8 mouse cellular contexts compared by ENCODE assay signal in genomic region chr4:139336822-139337483, GRCm38 (mm10). TPM values are rescaled to one million over a fixed set of nuclear protein-coding genes. Genes with fewer than 3 reads are reported as not detected.
DNase-seq lines count a peak whose midpoint lies in the region; ATAC-seq and TF ChIP-seq lines count a peak whose summit lies in the region.

No protein-coding gene starts in this region.

- peak; percentile 82 for ATAC-seq in intestine, embryonic 16.5 days
- ATAC-seq in limb, embryonic 14.5 days (ENCODE audit: low FRiP score, low read depth), result no peak
- no peak for ATAC-seq in midbrain, postnatal 0 days (ENCODE audit: low FRiP score)

- peak overlapping the region; percentile 55 for H3K4me2 ChIP-seq in intestine, embryonic 16.5 days (ENCODE audit: low read depth, low read length)
- H3K4me2 ChIP-seq in limb, embryonic 14.5 days (replicated peaks; ENCODE audit: low read depth, low read length, severe bottlenecking), result peak overlapping the region; percentile 36
- peak overlapping the region; percentile 29; the same call in 1 of the 2 replicates for H3K4me2 ChIP-seq in midbrain, postnatal 0 days (ENCODE audit: low read depth, low read length, poor library complexity, severe bottlenecking)

- peak; percentile 82 for DNase-seq in 3T3-L1 (ENCODE audit: low read depth, low spot score)
- peak; percentile 83 for DNase-seq in adrenal gland, adult 2 months
- DNase-seq in embryo, embryonic 11.5 days (ENCODE audit: low read depth, low spot score), result peak; percentile 77
- peak; percentile 94 for DNase-seq in heart, adult 11 months
- peak; percentile 64 for DNase-seq in limb, embryonic 14.5 days (ENCODE audit: low spot score)
- DNase-seq in midbrain, postnatal 0 days (ENCODE audit: low spot score), result peak; percentile 74
- peak; percentile 86 to 97 for DNase-seq in spleen, postnatal 4 days (ENCODE audit: low spot score in 2 of 2)

- peak overlapping the region; percentile 33 for H3K4me3 ChIP-seq in intestine, embryonic 16.5 days (ENCODE audit: low read length)
- H3K4me3 ChIP-seq in limb, embryonic 14.5 days (replicated peaks; ENCODE audit: low read length), result 0 out of 2 replicates have a peak overlapping the region, but pooled peaks have one; percentile 10
- H3K4me3 ChIP-seq in midbrain, postnatal 0 days (ENCODE audit: low read depth, low read length), result no peak overlapping the region

- no peak for TF ChIP-seq POLR2A in limb, embryonic 14.5 days (IDR thresholded peaks at IDR 0.05; ENCODE audit: borderline replicate concordance, extremely low read depth, insufficient read depth, insufficient read length)

- H3K4me1 ChIP-seq in intestine, embryonic 16.5 days (ENCODE audit: control insufficient read depth, insufficient read depth, low read length), result 0 out of 2 replicates have a peak, but pooled peaks cover 3% of the 10 kb centered on the region
- no peaks in the 10 kb centered on the region for H3K4me1 ChIP-seq in limb, embryonic 14.5 days (ENCODE audit: control insufficient read depth, insufficient read depth, low read length)
- no peaks in the 10 kb centered on the region for H3K4me1 ChIP-seq in midbrain, postnatal 0 days (ENCODE audit: insufficient read depth, low read length)

- no peak overlapping the region for H3K27ac ChIP-seq in intestine, embryonic 16.5 days (ENCODE audit: low read length)
- H3K27ac ChIP-seq in limb, embryonic 14.5 days (replicated peaks; ENCODE audit: low read depth, low read length), result no peak overlapping the region
- no peak overlapping the region for H3K27ac ChIP-seq in midbrain, postnatal 0 days (ENCODE audit: low read depth, low read length)

- H3K36me3 ChIP-seq in intestine, embryonic 16.5 days (ENCODE audit: control insufficient read depth, insufficient read depth, low read length), result no peaks in the 10 kb centered on the region
- no peaks in the 10 kb centered on the region for H3K36me3 ChIP-seq in limb, embryonic 14.5 days (ENCODE audit: control insufficient read depth, insufficient read depth, low read length)
- no peaks in the 10 kb centered on the region for H3K36me3 ChIP-seq in midbrain, postnatal 0 days (ENCODE audit: insufficient read depth, low read length)

- H3K9me3 ChIP-seq in intestine, embryonic 16.5 days (ENCODE audit: control insufficient read depth, low read length), result no peaks in the 10 kb centered on the region
- no peaks in the 10 kb centered on the region for H3K9me3 ChIP-seq in limb, embryonic 14.5 days (ENCODE audit: control insufficient read depth, low read length)
- H3K9me3 ChIP-seq in midbrain, postnatal 0 days (ENCODE audit: low read length), result no peaks in the 10 kb centered on the region

- 19% methylated on average over 24 of the region's 24 CpGs for WGBS in intestine, embryonic 16.5 days
- 20% methylated on average over 24 of the region's 24 CpGs for WGBS in limb, embryonic 14.5 days
- WGBS in midbrain, postnatal 0 days, result 26% methylated on average over 24 of the region's 24 CpGs

- no peaks in the 10 kb centered on the region; the same call in 1 of the 2 replicates for H3K27me3 ChIP-seq in intestine, embryonic 16.5 days (replicated peaks; ENCODE audit: control insufficient read depth, insufficient read depth, low read length)
- 0 out of 2 replicates have a peak, but pooled peaks cover 5% of the 10 kb centered on the region for H3K27me3 ChIP-seq in limb, embryonic 14.5 days (ENCODE audit: control insufficient read depth, insufficient read depth, low read length)
- peaks cover 5% of the 10 kb centered on the region; the same call in 1 of the 2 replicates for H3K27me3 ChIP-seq in midbrain, postnatal 0 days (ENCODE audit: insufficient read depth, low read length)

- peak overlapping the region; percentile 62 for H3K9ac ChIP-seq in intestine, embryonic 16.5 days (ENCODE audit: low read depth, low read length)
- no peak overlapping the region for H3K9ac ChIP-seq in limb, embryonic 14.5 days (ENCODE audit: low read depth, low read length, severe bottlenecking)
- H3K9ac ChIP-seq in midbrain, postnatal 0 days (replicated peaks; ENCODE audit: low read length, poor library complexity, severe bottlenecking), result no peak overlapping the region

- peak; percentile 82 for TF ChIP-seq CTCF in midbrain, postnatal 0 days (IDR thresholded peaks at IDR 0.05)

RNA-seq across cellular contexts. Expression of gene Mrto4, which starts 15.4 kb away (rescaled TPM):
- 10 to 100 TPM; 54.1 to 70.6 TPM for total RNA-seq in adrenal gland, adult 2 months (2021)
- polyA plus RNA-seq in adrenal gland, adult 2 months (2012; rRNA removed), result 13.8 and 18.3 TPM in 2 replicates
- 92.4 and 109 TPM in 2 replicates for polyA plus RNA-seq in intestine, embryonic 16.5 days (2015; fragmentation: Nextera tagmentation; extraction: Ambion mirVana)
- polyA plus RNA-seq in limb, embryonic 14.5 days (2012; rRNA removed), result 59.0 and 66.7 TPM in 2 replicates
- 92.1 and 106 TPM in 2 replicates for polyA plus RNA-seq in limb, embryonic 14.5 days (2014; fragmentation: Nextera tagmentation; extraction: Ambion mirVana)
- total RNA-seq in midbrain, postnatal 0 days (2014; rRNA removed), result 32.0 and 36.1 TPM in 2 replicates
- 68.3 and 75.0 TPM in 2 replicates for polyA plus RNA-seq in midbrain, postnatal 0 days (2015; fragmentation: Nextera tagmentation; extraction: Ambion mirVana)

RNA-seq across cellular contexts. Expression of gene Emc1, which starts 15.4 kb away (rescaled TPM):
- total RNA-seq in adrenal gland, adult 2 months (2021), result 10 to 100 TPM; 50.3 to 61.3 TPM
- 42.1 and 53.3 TPM in 2 replicates for polyA plus RNA-seq in adrenal gland, adult 2 months (2012; rRNA removed)
- polyA plus RNA-seq in intestine, embryonic 16.5 days (2015; fragmentation: Nextera tagmentation; extraction: Ambion mirVana), result 16.7 and 18.0 TPM in 2 replicates
- 33.7 and 40.5 TPM in 2 replicates for polyA plus RNA-seq in limb, embryonic 14.5 days (2012; rRNA removed)
- polyA plus RNA-seq in limb, embryonic 14.5 days (2014; fragmentation: Nextera tagmentation; extraction: Ambion mirVana), result 12.6 and 13.4 TPM in 2 replicates
- total RNA-seq in midbrain, postnatal 0 days (2014; rRNA removed), result 70.3 and 78.3 TPM in 2 replicates
- polyA plus RNA-seq in midbrain, postnatal 0 days (2015; fragmentation: Nextera tagmentation; extraction: Ambion mirVana), result 49.3 and 50.3 TPM in 2 replicates

RNA-seq across cellular contexts. Expression of gene Ubr4, which starts 15.5 kb away (rescaled TPM):
- total RNA-seq in adrenal gland, adult 2 months (2021), result 100 to 1,000 TPM; 123 to 184 TPM
- polyA plus RNA-seq in adrenal gland, adult 2 months (2012; rRNA removed), result 174 and 180 TPM in 2 replicates
- polyA plus RNA-seq in intestine, embryonic 16.5 days (2015; fragmentation: Nextera tagmentation; extraction: Ambion mirVana), result 43.7 and 44.8 TPM in 2 replicates
- polyA plus RNA-seq in limb, embryonic 14.5 days (2012; rRNA removed), result 159 and 188 TPM in 2 replicates
- 86.6 and 89.3 TPM in 2 replicates for polyA plus RNA-seq in limb, embryonic 14.5 days (2014; fragmentation: Nextera tagmentation; extraction: Ambion mirVana)
- total RNA-seq in midbrain, postnatal 0 days (2014; rRNA removed), result 164 and 176 TPM in 2 replicates
- polyA plus RNA-seq in midbrain, postnatal 0 days (2015; fragmentation: Nextera tagmentation; extraction: Ambion mirVana), result 59.8 and 63.6 TPM in 2 replicates

RNA-seq across cellular contexts. Expression of gene Akr7a5, which starts 26.4 kb away (rescaled TPM):
- total RNA-seq in adrenal gland, adult 2 months (2021), result 10 to 100 TPM; 59.7 to 61.3 TPM
- 131 and 157 TPM in 2 replicates for polyA plus RNA-seq in adrenal gland, adult 2 months (2012; rRNA removed)
- 243 and 247 TPM in 2 replicates for polyA plus RNA-seq in intestine, embryonic 16.5 days (2015; fragmentation: Nextera tagmentation; extraction: Ambion mirVana)
- polyA plus RNA-seq in limb, embryonic 14.5 days (2012; rRNA removed), result 28.5 and 38.8 TPM in 2 replicates
- polyA plus RNA-seq in limb, embryonic 14.5 days (2014; fragmentation: Nextera tagmentation; extraction: Ambion mirVana), result 84.8 and 98.0 TPM in 2 replicates
- total RNA-seq in midbrain, postnatal 0 days (2014; rRNA removed), result 45.0 and 65.4 TPM in 2 replicates
- polyA plus RNA-seq in midbrain, postnatal 0 days (2015; fragmentation: Nextera tagmentation; extraction: Ambion mirVana), result 64.4 and 65.6 TPM in 2 replicates

RNA-seq across cellular contexts. Expression of gene Pqlc2, which starts 26.4 kb away (rescaled TPM):
- total RNA-seq in adrenal gland, adult 2 months (2021), result 1 to 10 TPM; 9.2 to 9.5 TPM
- 28.2 and 30.1 TPM in 2 replicates for polyA plus RNA-seq in adrenal gland, adult 2 months (2012; rRNA removed)
- 32.8 and 37.4 TPM in 2 replicates for polyA plus RNA-seq in intestine, embryonic 16.5 days (2015; fragmentation: Nextera tagmentation; extraction: Ambion mirVana)
- 20.7 and 30.7 TPM in 2 replicates for polyA plus RNA-seq in limb, embryonic 14.5 days (2012; rRNA removed)
- polyA plus RNA-seq in limb, embryonic 14.5 days (2014; fragmentation: Nextera tagmentation; extraction: Ambion mirVana), result 12.9 and 15.4 TPM in 2 replicates
- 19.3 and 26.5 TPM in 2 replicates for total RNA-seq in midbrain, postnatal 0 days (2014; rRNA removed)
- 10.9 and 15.2 TPM in 2 replicates for polyA plus RNA-seq in midbrain, postnatal 0 days (2015; fragmentation: Nextera tagmentation; extraction: Ambion mirVana)
